Mouse (Mus musculus) thymus, postnatal 0 days (tissue): Measurements from ENCODE around the gene Tmem199. TPM values are rescaled to one million over a fixed set of nuclear protein-coding genes. Genes with fewer than 3 reads are reported as not detected.
"Not testable (repeated sequence)": the region's sequence is repeated elsewhere in the genome, so short reads cannot be mapped to it uniquely, and the experiment has no call there.

ENCODE experiments used
- DNase-seq: peaks from one replicate; pipeline ENCODE4 v3.0.0-alpha.2; 2015; ENCODE audit warnings: low spot score
- polyA plus RNA-seq: library from polyadenylated mRNA; unstranded; fragments of >200 nt; fragmentation: Nextera tagmentation; extraction: Ambion mirVana; gene quantifications from 2 replicates; pipeline ENCODE4 v1.2.1, GENCODE M21; 2015

Tmem199 gene
- polyA plus RNA-seq, result 53.6 and 54.2 TPM in 2 replicates

- DNase-seq, result peak; percentile 94
Observed at GRCm38 (mm10) chr11:78512025-78512957, at the start of gene Tmem199, which contains the start of gene Poldip2. TSS of gene Tmem199 (minus strand) at chr11:78512172. TSS of gene Poldip2 (plus strand) at chr11:78512193.

- DNase-seq, result peak; percentile 77
Observed at GRCm38 (mm10) chr11:78560447-78560846, 48.5 kb upstream of the Tmem199 start.

GRCm38 (mm10) chr11:78557241-78557640 lies 45.3 kb upstream of the Tmem199 start:
- DNase-seq, result no peak

GRCm38 (mm10) chr11:78556070-78556469 lies 44.1 kb upstream of the Tmem199 start:
- DNase-seq, result no peak

- DNase-seq, result no peak
Observed at GRCm38 (mm10) chr11:78555623-78556022, 43.7 kb upstream of the Tmem199 start.

DNA sequence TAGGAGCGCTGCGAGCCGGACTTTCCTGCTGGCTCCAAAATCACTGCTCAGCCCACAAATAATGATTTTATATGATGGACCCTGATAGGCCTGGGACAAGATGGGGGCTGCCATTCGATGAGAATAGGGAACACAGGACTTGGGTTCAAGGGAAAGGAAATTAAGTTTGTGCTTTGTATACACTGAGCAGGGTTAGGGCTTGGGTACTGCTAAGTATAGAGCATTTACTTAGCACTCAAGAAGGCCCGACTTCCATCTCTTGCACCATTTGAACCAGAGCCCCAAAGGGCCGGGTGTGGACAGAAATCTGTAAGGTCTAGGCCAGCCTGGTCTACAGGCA lies 39.1 kb upstream of the Tmem199 start:
- no peak for DNase-seq

GRCm38 (mm10) chr11:78550168-78551058 lies 38.4 kb upstream of the Tmem199 start, which contains the start of gene Tmem97:
TSS of gene Tmem97 (minus strand) at chr11:78550777.
- DNase-seq, result peak; percentile 97

GRCm38 (mm10) chr11:78549491-78549987 lies 37.6 kb upstream of the Tmem199 start:
- no peak for DNase-seq

DNA sequence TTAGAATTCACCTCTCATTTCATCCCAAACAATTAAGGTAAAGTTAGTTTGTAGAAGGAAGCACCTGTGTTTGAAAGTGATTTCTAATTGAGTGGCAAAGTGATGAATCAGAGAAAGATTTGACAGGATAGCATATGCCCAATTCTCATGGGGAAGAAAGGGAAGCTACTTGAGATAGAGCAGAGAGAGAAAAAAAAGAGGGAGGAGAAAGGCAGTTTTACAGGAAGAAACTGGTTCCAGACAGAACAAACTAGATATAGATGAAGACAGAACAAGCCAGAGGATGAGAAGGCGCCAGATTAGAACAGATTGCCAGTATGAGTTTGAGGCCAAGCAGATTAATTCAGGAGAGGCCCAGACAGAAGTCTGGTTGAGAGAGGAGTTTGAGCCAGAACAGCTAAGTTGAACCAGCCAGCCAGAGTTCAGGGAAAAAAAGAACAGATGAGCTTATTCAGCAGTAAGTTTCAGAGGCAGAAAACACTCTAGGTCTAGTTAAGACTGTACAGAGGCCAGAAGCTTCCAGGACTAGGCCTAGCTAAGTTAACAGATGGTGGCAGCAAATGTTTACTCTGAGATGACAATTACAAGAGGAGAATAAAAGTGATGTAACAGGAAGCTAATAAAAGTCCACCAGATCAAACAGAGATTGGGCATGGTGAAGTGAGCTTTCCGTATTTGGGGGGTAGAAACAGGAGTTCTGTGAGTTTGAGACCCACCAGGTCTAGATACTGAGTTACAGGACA lies 35.9 kb upstream of the Tmem199 start:
- no peak for DNase-seq

- no peak for DNase-seq
Observed at GRCm38 (mm10) chr11:78545181-78545580, 33.2 kb upstream of the Tmem199 start.

- DNase-seq, result no peak
Observed at GRCm38 (mm10) chr11:78544449-78545111, 32.6 kb upstream of the Tmem199 start.

- no peak for DNase-seq
Observed at GRCm38 (mm10) chr11:78540358-78540757, 28.4 kb upstream of the Tmem199 start.

GRCm38 (mm10) chr11:78536690-78537084 lies 24.7 kb upstream of the Tmem199 start:
- DNase-seq, result no peak

DNA sequence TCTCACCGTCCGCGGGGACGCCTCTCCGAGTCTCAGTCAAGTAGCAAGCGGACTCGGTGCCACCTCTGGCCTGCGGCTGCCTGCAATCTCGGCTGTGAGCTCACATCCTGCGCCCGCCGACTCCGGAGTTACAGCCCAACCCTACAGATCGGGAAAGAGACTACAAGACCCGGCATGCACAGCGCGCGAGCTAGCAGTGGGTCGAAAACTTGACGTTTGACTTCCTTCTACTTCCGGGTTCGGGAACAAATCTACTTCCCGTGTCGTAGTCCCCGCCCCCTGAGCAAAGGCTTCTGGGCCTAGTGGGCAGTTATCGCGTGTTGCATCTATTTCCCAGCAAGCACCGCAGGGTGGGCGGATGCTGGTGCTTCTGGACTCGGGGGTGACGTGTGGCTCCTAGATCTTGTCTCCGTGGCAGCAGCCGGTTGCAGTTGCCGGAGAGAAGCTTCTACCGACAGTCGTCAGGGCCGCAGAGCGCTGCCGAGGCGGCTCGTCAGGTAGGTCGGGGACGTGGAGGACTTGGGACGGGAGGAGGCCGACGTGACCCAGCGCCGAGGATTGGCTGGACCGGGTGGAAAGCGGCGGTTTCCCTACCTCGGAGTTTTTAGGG lies 24.2 kb upstream of the Tmem199 start, which contains the start of the genes Tnfaip1 and Ift20:
Tnfaip1 (minus strand) TSS at position 253 of the 610 bp plus-strand sequence.
Ift20 (plus strand) TSS at position 282 of the 610 bp plus-strand sequence.
- DNase-seq, result peak; percentile 100

- DNase-seq, result peak; percentile 19
Observed at GRCm38 (mm10) chr11:78535376-78536079, 23.6 kb upstream of the Tmem199 start.

- DNase-seq, result no peak
Observed at GRCm38 (mm10) chr11:78534516-78534915, 22.5 kb upstream of the Tmem199 start.

GRCm38 (mm10) chr11:78531515-78531914 lies 19.5 kb upstream of the Tmem199 start:
- DNase-seq, result not testable (repeated sequence)

- no peak for DNase-seq
Observed at GRCm38 (mm10) chr11:78531046-78531445, 19.1 kb upstream of the Tmem199 start.

- no peak for DNase-seq
Observed at GRCm38 (mm10) chr11:78530001-78530400, 18.0 kb upstream of the Tmem199 start.
